Mouse (Mus musculus): ENCODE measurements around the gene Loxl1.

Gene Loxl1

DNA sequence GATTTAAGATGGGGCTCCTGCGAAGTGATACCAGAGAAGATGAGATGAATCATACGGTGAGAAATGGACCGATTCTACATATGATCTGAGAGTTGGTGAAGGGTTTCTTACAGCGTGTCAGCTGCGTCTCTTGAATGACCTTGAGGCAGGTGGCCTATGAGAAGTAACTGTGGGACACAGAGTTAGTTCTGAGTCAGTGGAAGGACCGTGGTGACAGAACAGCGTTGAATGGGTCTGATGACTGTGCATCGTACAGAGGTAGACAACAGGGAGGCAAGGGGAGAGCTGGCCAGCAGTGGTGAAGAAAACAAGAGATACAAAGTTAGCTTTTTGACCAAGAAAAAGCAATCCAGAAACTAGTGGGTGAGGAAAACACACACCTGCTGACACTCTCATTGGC, 62.7 kb downstream of the Loxl1 start:
- DNase-seq (ENCODE audit: low read depth, low spot score): no peak

DNA sequence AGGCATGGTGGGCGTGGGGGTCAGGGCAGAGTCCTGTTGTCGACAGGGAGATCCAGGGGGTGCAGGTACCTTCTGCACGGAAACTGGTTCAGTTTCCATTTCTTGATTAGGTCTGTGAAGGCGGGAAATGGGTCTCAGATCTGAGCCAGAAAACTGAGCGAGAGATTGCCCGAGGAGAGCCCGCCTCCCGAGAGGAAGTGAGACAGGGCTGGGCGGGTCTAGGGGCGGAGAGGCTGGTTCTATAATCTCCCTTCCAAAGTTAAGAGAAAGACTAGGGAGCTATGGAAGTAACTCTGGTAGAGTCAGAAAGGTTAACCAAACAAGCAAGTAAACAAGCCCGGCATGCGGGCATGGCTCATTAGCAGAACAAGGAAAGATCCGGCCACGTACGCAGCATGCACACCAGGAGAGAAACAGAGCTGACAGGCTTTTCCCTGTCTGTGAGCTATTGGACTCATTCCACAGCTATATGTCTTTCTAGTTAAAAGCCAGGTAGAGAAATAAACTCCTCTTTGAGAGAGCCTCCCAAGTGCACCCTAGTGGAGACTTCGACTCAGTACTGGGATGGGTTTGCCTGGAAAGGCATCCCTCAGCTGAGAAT, 63.3 kb downstream of the Loxl1 start, which contains the start of gene Pml:
Gene Pml, minus strand, starts transcription at position 195 of the 601 bp plus-strand sequence.
- DNase-seq (ENCODE audit: low read depth, low spot score): peak; percentile 45

DNA sequence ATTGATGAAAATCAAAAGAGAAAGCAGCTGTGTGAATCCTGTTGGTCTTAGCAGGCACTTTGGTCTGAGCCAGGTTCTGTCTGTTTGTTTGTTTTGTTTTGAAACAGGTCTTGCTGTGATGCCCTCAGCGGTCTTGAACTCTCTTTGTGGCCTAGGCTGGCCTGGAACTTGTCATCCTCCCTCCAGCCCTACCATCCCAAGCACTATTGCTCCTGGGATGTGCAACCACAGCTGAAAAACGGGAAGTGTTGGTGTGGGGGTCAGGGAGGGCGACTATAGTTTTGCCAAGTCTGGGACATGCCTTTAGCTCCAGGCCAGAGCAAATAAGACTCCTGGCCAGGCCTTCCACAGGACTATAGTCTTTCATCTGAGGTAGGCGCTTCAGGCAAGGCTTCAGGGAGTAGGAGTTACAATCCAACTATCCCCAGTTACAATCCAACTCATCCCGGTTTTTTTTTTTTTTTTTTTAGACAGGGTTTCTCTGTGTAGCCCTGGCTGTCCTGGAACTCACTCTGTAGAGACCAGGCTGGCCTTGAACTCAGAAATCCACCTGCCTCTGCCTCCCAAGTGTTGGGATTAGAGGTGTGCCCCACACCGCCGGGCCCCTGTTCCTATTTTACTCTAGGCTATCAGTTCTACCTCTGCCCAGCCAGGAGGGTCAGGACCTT, 64.1 kb downstream of the Loxl1 start:
- no peak for DNase-seq (ENCODE audit: low read depth, low spot score)

DNA sequence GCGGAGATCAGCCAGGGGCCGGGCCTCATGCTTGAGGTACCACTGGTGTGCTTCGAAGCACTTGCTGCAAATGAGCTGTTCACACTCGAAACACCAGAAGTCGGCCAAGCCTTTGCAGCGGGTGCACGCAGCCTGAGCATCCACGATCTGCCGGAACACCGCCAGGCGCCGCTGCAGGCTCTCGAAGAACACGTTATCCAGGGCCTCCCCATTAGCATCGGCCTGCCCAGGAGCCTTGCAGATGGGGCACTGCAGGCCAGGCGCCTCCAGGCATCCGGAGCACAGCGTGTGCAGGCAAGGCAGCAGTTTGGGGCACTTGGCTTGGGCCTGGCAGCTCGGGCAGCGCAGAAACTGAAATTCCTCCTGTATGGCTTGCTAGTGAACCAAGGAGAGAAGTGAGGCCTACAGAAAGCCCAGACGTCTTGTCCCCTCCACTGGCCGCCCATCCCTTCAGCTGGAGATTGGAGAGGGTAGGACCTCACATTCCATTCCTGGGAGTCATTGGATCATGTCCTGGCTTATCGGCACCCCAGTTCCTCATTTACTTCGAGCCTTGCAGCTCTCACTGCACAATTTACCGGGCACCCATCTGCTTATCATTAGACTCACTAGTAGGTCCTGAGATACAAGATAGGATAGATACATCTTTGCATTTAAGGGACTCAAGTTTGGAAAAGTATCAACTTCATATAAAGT, 65.8 kb downstream of the Loxl1 start:
- DNase-seq (ENCODE audit: low read depth, low spot score): peak; percentile 83

DNA sequence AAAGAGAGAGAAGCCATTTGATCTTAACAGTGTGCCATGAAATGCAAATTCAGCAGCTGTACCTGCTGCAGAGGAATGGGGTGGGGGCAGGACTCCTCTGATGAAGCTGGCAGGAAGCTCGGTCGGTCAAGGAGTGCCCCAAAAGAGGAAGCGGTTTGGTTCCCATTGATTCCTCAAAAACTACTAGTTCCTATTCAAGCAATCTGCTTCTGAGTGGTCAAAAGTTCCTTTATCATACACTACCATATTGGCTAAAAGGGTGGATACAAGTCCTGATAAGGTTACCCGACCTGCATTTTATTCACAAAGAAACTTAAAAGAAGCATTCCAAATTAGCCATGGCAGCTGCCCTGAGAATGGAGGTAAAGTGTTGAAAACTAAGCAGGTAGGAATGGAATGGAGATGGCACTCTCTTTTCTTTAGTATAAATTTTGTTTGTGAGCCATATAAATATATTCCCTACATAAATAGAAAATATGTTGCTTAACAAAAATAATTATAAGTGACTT, 66.8 kb downstream of the Loxl1 start:
- no peak for DNase-seq (ENCODE audit: low read depth, low spot score)

DNA sequence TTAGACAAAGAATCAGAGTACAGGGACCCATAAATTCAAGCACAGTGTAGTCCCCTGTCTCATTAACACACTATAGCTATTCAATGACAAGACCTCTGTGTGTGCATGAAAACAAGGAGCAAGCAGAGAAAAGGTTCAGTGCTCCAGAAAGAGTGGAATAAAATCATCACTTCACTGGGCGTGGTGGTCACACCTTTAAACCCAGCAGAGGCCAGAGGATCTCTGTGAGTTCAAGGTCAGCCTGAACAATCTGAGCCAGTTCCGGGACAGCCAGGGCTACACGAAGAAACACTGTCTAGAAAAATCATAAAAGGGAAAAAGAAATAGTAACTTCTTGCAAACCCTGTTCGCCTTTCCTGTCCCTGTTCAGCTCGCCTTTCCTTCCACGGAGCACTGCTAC, 69.3 kb downstream of the Loxl1 start:
- DNase-seq (ENCODE audit: low read depth, low spot score): no peak

DNA sequence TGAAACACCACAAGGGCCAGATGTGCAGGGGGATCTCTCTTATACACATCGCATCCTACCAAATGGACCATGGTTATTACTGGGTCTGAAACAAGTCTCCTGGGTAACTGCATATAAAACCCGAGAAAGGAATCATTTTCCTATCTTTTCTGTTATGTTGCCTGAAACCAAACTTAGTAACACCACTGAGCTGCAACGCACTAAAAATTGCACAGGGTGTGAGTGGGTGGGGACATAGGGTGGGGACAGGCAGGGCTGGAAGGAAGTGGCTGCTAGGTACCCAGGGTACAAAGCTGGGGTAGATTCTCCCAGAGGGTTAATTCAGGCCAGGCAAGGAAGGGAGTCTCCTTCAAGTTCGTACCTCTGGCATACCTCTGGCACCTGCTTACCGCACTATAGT, 70.3 kb downstream of the Loxl1 start:
- no peak for DNase-seq (ENCODE audit: low read depth, low spot score)

DNA sequence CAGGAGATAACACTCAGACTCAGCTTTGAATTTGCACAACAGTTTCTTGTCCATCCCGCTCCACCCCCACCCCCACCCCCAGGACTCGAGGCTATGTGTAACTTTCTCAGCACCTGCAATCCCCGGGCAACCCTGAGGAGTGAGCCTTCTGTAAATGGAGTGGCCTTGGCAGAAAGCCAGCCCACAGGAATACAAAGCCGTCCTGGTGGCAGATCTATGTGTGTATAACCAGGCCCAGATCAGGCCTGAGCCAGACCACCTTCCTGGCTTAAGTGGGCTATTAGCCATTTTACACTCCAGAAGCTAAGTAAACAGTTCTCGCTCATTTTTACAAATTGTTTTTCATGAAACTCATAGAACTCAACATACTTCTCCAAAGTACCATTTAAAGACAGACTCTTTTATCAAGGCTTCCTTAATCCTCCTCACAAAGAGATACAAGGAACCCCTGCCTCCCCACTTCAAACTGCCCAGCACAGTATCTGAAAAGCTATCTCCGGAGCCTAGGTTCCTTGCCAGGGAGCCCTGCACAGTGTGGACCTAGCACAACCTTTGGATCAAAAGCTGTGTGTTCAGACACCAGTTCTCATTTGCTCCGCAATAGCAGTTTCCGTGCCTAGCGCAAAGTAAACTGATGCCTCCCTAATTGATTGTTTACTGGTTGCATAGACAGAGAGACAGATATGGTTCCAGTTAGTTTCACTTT, 71.1 kb downstream of the Loxl1 start:
- peak; percentile 43 for DNase-seq (ENCODE audit: low read depth, low spot score)

Data from mesoderm, embryonic 11.5 days (tissue).